ENCODE assay signal across 18 mouse cellular contexts in genomic region chr11:58016371-58016770, GRCm38 (mm10). TPM values are rescaled to one million over a fixed set of nuclear protein-coding genes. Genes with fewer than 3 reads are reported as not detected.
DNase-seq lines count a peak whose midpoint lies in the region; ATAC-seq lines count a peak whose summit lies in the region.
"Had no signal": no experiment of that assay in that cellular context is flagged by ENCODE, and none has a peak within 500 bp of the region (broad histone marks: within the 10 kb centered on the region; RNA-seq: fewer than 3 reads in every experiment).

No protein-coding gene starts in this region.

- no peaks in the 10 kb centered on the region for H3K36me3 ChIP-seq in intestine, embryonic 14.5 days (ENCODE audit: control insufficient read depth, insufficient read depth, low read length)
- H3K36me3 ChIP-seq in intestine, embryonic 15.5 days = no peaks in the 10 kb centered on the region
- H3K36me3 ChIP-seq in liver, embryonic 15.5 days (replicated peaks) = no peaks in the 10 kb centered on the region
- H3K36me3 ChIP-seq: midbrain, embryonic 13.5 days had no signal

- peak; percentile 45 for ATAC-seq in frontal cortex, adult (ENCODE audit: low TSS enrichment)
- ATAC-seq in intestine, embryonic 14.5 days (replicated peaks; ENCODE audit: low FRiP score, low TSS enrichment, low read depth) = no peak
- ATAC-seq in intestine, embryonic 15.5 days = no peak
- ATAC-seq in liver, embryonic 15.5 days (ENCODE audit: insufficient read depth) = no peak
- ATAC-seq in erythroid progenitor cell, adult 5-6 weeks (replicated peaks; ENCODE audit: low FRiP score, poor library complexity, severe bottlenecking) = no peak
- ATAC-seq: forebrain, postnatal 0 days; midbrain, embryonic 13.5 days had no signal

- H3K9me3 ChIP-seq in intestine, embryonic 14.5 days (ENCODE audit: control insufficient read depth, low read length) = no peaks in the 10 kb centered on the region
- H3K9me3 ChIP-seq in intestine, embryonic 15.5 days = no peaks in the 10 kb centered on the region
- H3K9me3 ChIP-seq in liver, embryonic 15.5 days (replicated peaks) = no peaks in the 10 kb centered on the region
- H3K9me3 ChIP-seq: midbrain, embryonic 13.5 days had no signal

- no peaks in the 10 kb centered on the region for H3K27me3 ChIP-seq in intestine, embryonic 14.5 days (replicated peaks; ENCODE audit: control insufficient read depth, insufficient read depth, low read length)
- no peaks in the 10 kb centered on the region for H3K27me3 ChIP-seq in intestine, embryonic 15.5 days (replicated peaks)
- no peaks in the 10 kb centered on the region for H3K27me3 ChIP-seq in liver, embryonic 15.5 days
- H3K27me3 ChIP-seq: midbrain, embryonic 13.5 days had no signal

- H3K9ac ChIP-seq in intestine, embryonic 14.5 days (ENCODE audit: low read length) = no peak overlapping the region
- H3K9ac ChIP-seq in intestine, embryonic 15.5 days = no peak overlapping the region
- H3K9ac ChIP-seq in liver, embryonic 15.5 days = no peak overlapping the region
- H3K9ac ChIP-seq: forebrain, postnatal 0 days; hindbrain, embryonic 14.5 days; midbrain, embryonic 13.5 days had no signal

- DNase-seq in frontal cortex, postnatal 10 days (ENCODE audit: low spot score in 2 of 2) = no peak
- DNase-seq in intestine, embryonic 14.5 days (ENCODE audit: low spot score) = no peak
- peak; percentile 32 for DNase-seq in MN1 (ENCODE audit: low spot score)
- no peak for DNase-seq in right cerebral cortex, postnatal 36 days (ENCODE audit: low spot score in 2 of 2)
- DNase-seq: adrenal gland, postnatal 14 days; cerebellum, postnatal 25 days; forebrain, postnatal 0 days; gastrocnemius, postnatal 25 days; layer of hippocampus, adult 9-11 months; right cerebral cortex, postnatal 25 days; thymus, postnatal 14 days had no signal

- H3K4me2 ChIP-seq in intestine, embryonic 14.5 days (ENCODE audit: low read length) = 0 out of 2 replicates have a peak overlapping the region, but pooled peaks have one; percentile 2
- H3K4me2 ChIP-seq in intestine, embryonic 15.5 days (replicated peaks) = no peak overlapping the region
- no peak overlapping the region for H3K4me2 ChIP-seq in liver, embryonic 15.5 days
- H3K4me2 ChIP-seq: hindbrain, embryonic 14.5 days; midbrain, embryonic 13.5 days had no signal

- H3K4me1 ChIP-seq in intestine, embryonic 14.5 days (replicated peaks; ENCODE audit: control insufficient read depth, insufficient read depth, low read length) = peaks cover 57% of the 10 kb centered on the region
- H3K4me1 ChIP-seq in intestine, embryonic 15.5 days (replicated peaks) = peaks cover 50% of the 10 kb centered on the region
- peaks cover 98% of the 10 kb centered on the region for H3K4me1 ChIP-seq in liver, embryonic 15.5 days (replicated peaks)

- 47% methylated on average over 3 of the region's 3 CpGs for WGBS in intestine, embryonic 14.5 days
- 40% methylated on average over 3 of the region's 3 CpGs for WGBS in intestine, embryonic 15.5 days
- 54% methylated on average over 3 of the region's 3 CpGs for WGBS in liver, embryonic 15.5 days (ENCODE audit: insufficient replicate concordance)

- H3K27ac ChIP-seq in intestine, embryonic 14.5 days (ENCODE audit: low read depth) = no peak overlapping the region
- no peak overlapping the region for H3K27ac ChIP-seq in intestine, embryonic 15.5 days
- peak overlapping the region; percentile 24; the same call in 1 of the 2 replicates for H3K27ac ChIP-seq in liver, embryonic 15.5 days (replicated peaks)
- H3K27ac ChIP-seq: hindbrain, embryonic 14.5 days; macrophage; midbrain, embryonic 13.5 days had no signal

- H3K4me3 ChIP-seq in intestine, embryonic 14.5 days (ENCODE audit: low read depth, low read length) = no peak overlapping the region
- H3K4me3 ChIP-seq in intestine, embryonic 15.5 days (replicated peaks) = no peak overlapping the region
- no peak overlapping the region for H3K4me3 ChIP-seq in liver, embryonic 15.5 days (replicated peaks)
- H3K4me3 ChIP-seq: midbrain, embryonic 13.5 days had no signal

RNA-seq across cellular contexts. Expression of gene Larp1, which starts 7.5 kb away (rescaled TPM):
- polyA plus RNA-seq in intestine, embryonic 14.5 days (2014; fragmentation: Nextera tagmentation; extraction: Ambion mirVana) = 25.2 and 25.5 TPM in 2 replicates
- 21.1 and 23.5 TPM in 2 replicates for polyA plus RNA-seq in intestine, embryonic 15.5 days (2015; fragmentation: Nextera tagmentation; extraction: Ambion mirVana)
- 17.3 and 19.8 TPM in 2 replicates for polyA plus RNA-seq in liver, embryonic 15.5 days (2015; fragmentation: Nextera tagmentation; extraction: Ambion mirVana)
- 32.4 and 35.6 TPM in 2 replicates for total RNA-seq in erythroid progenitor cell, adult 5-6 weeks (2015; ENCODE audit: low replicate concordance)
- 25.1 and 33.9 TPM in 2 replicates for total RNA-seq in erythroid progenitor cell, adult 5-6 weeks (2017; ENCODE audit: low replicate concordance)
